Mouse (Mus musculus): ENCODE measurements around the gene Pgam2.

Gene Pgam2

GRCm38 (mm10) chr11:5805711-5806110 lies 2.2 kb upstream of the Pgam2 start:
- no peak for DNase-seq (ENCODE audit: low spot score)

GRCm38 (mm10) chr11:5804174-5804573 lies 641 bp upstream of the Pgam2 start:
- DNase-seq (ENCODE audit: low spot score): no peak

- no peak for DNase-seq (ENCODE audit: low spot score)
These were observed 896 bp downstream of the Pgam2 start for GRCm38 (mm10) chr11:5802457-5803217.

GRCm38 (mm10) chr11:5802005-5802404 lies 1.5 kb downstream of the Pgam2 start:
- no peak for DNase-seq (ENCODE audit: low spot score)

GRCm38 (mm10) chr11:5801511-5801910 lies 2.0 kb downstream of the Pgam2 start:
- no peak for DNase-seq (ENCODE audit: low spot score)

GRCm38 (mm10) chr11:5799621-5800490 lies 3.7 kb downstream of the Pgam2 start:
- DNase-seq (ENCODE audit: low spot score): no peak

GRCm38 (mm10) chr11:5797928-5798327 lies 5.6 kb downstream of the Pgam2 start:
- DNase-seq (ENCODE audit: low spot score): no peak

- DNase-seq (ENCODE audit: low spot score): no peak
These were observed 6.2 kb downstream of the Pgam2 start for GRCm38 (mm10) chr11:5797371-5797770.

GRCm38 (mm10) chr11:5796939-5797338 lies 6.6 kb downstream of the Pgam2 start:
- DNase-seq (ENCODE audit: low spot score): no peak

GRCm38 (mm10) chr11:5795706-5796105 lies 7.8 kb downstream of the Pgam2 start:
- DNase-seq (ENCODE audit: low spot score): peak; percentile 95

- peak; percentile 81 for DNase-seq (ENCODE audit: low spot score)
These were observed 8.2 kb downstream of the Pgam2 start for GRCm38 (mm10) chr11:5795290-5795689.

- no peak for DNase-seq (ENCODE audit: low spot score)
These were observed 13.1 kb downstream of the Pgam2 start for GRCm38 (mm10) chr11:5790431-5790830.

GRCm38 (mm10) chr11:5789754-5790333 lies 13.7 kb downstream of the Pgam2 start:
- no peak for DNase-seq (ENCODE audit: low spot score)

GRCm38 (mm10) chr11:5789071-5789753 lies 14.3 kb downstream of the Pgam2 start:
- DNase-seq (ENCODE audit: low spot score): no peak

- peak; percentile 99 for DNase-seq (ENCODE audit: low spot score)
These were observed 15.2 kb downstream of the Pgam2 start, which contains the start of gene Dbnl for GRCm38 (mm10) chr11:5788056-5789014. Dbnl (plus strand) TSS chr11:5788488.

GRCm38 (mm10) chr11:5787671-5788055 lies 15.9 kb downstream of the Pgam2 start:
- no peak for DNase-seq (ENCODE audit: low spot score)

- DNase-seq (ENCODE audit: low spot score): no peak
These were observed 17.8 kb downstream of the Pgam2 start for GRCm38 (mm10) chr11:5785732-5786131.

GRCm38 (mm10) chr11:5782199-5782944 lies 21.2 kb downstream of the Pgam2 start:
- DNase-seq (ENCODE audit: low spot score): peak; percentile 53

- DNase-seq (ENCODE audit: low spot score): peak; percentile 65
These were observed 23.5 kb downstream of the Pgam2 start for GRCm38 (mm10) chr11:5780035-5780499.

- no peak for DNase-seq (ENCODE audit: low spot score)
These were observed 25.1 kb downstream of the Pgam2 start for GRCm38 (mm10) chr11:5778481-5778880.

Data from MN1 (cell line).